ENCODE assay signal across 26 mouse cellular contexts in the genomic region with DNA sequence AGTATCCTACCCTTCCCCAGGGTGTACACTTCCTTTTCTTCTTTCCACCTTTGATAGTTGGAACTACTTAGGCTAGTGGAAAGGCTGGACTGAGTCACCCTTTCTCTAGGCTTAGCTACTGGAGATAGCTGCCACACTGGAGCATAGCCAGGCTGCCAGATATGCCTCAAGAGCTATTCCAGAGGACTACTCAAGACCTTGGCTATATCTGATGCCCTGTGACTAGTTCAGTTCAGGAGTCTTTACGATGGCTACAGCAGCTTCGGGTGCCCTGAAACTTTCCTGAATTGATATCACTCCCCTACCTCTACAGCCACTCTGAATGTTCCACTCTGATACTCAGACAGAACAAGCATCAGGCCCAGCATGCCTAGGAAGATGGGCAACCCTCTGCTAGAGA. TPM values are rescaled to one million over a fixed set of nuclear protein-coding genes. Genes with fewer than 3 reads are reported as not detected.
DNase-seq lines count a peak whose midpoint lies in the region; ATAC-seq and TF ChIP-seq lines count a peak whose summit lies in the region.
"Had no signal": no experiment of that assay in that cellular context is flagged by ENCODE, and none has a peak within 500 bp of the region (broad histone marks: within the 10 kb centered on the region; RNA-seq: fewer than 3 reads in every experiment).

No protein-coding gene starts in this region.

- no peak overlapping the region for H3K27ac ChIP-seq in liver, embryonic 14.5 days
- no peak overlapping the region for H3K27ac ChIP-seq in hindbrain, embryonic 11.5 days (ENCODE audit: low read depth, low read length)
- H3K27ac ChIP-seq: embryonic facial prominence, embryonic 13.5 days; forebrain, embryonic 12.5 days; hindbrain, embryonic 13.5 days; hindbrain, postnatal 0 days had no signal

- no peaks in the 10 kb centered on the region for H3K36me3 ChIP-seq in liver, embryonic 14.5 days (replicated peaks; ENCODE audit: control insufficient read depth, insufficient read depth, low read depth)
- H3K36me3 ChIP-seq in hindbrain, embryonic 11.5 days (ENCODE audit: control insufficient read depth, insufficient read depth, low read length): no peaks in the 10 kb centered on the region
- H3K36me3 ChIP-seq: embryonic facial prominence, embryonic 13.5 days; forebrain, embryonic 12.5 days; G1E; hindbrain, embryonic 13.5 days had no signal

- H3K9me3 ChIP-seq in liver, embryonic 14.5 days (ENCODE audit: control insufficient read depth, low read length): no peaks in the 10 kb centered on the region
- H3K9me3 ChIP-seq in hindbrain, embryonic 11.5 days (ENCODE audit: control insufficient read depth, low read length): no peaks in the 10 kb centered on the region
- H3K9me3 ChIP-seq: embryonic facial prominence, embryonic 13.5 days; forebrain, embryonic 12.5 days; G1E; hindbrain, embryonic 13.5 days had no signal

- H3K9ac ChIP-seq in liver, embryonic 14.5 days (replicated peaks): no peak overlapping the region
- no peak overlapping the region for H3K9ac ChIP-seq in hindbrain, embryonic 11.5 days (ENCODE audit: low read depth, low read length)
- H3K9ac ChIP-seq: embryonic facial prominence, embryonic 13.5 days; forebrain, embryonic 12.5 days; hindbrain, embryonic 13.5 days had no signal

- no peak for TF ChIP-seq EP300 in liver, embryonic 14.5 days (IDR thresholded peaks at IDR 0.05; ENCODE audit: low read depth)

- ATAC-seq in liver, embryonic 14.5 days (ENCODE audit: insufficient read depth): peak; percentile 9; the same call in 1 of the 2 replicates
- ATAC-seq in megakaryocyte-erythroid progenitor cell, adult 5-6 weeks (replicated peaks; ENCODE audit: low FRiP score, low TSS enrichment, poor library complexity, severe bottlenecking): peak; percentile 52
- no peak for ATAC-seq in hindbrain, embryonic 11.5 days (ENCODE audit: low FRiP score)
- ATAC-seq: CD4-positive, CD25-positive, alpha-beta regulatory T cell, adult 4 months; forebrain, embryonic 16.5 days; hindbrain, postnatal 0 days had no signal

- no peak overlapping the region for H3K4me2 ChIP-seq in liver, embryonic 14.5 days (ENCODE audit: low read depth)
- H3K4me2 ChIP-seq in hindbrain, embryonic 11.5 days (replicated peaks; ENCODE audit: low read depth, low read length): no peak overlapping the region
- H3K4me2 ChIP-seq: embryonic facial prominence, embryonic 13.5 days; forebrain, embryonic 12.5 days; hindbrain, embryonic 13.5 days had no signal

- no peak for TF ChIP-seq CTCF in liver, embryonic 14.5 days (IDR thresholded peaks at IDR 0.05; ENCODE audit: low read depth)

- DNase-seq in ovary, adult 18-20 months (ENCODE audit: low spot score): peak; percentile 31
- DNase-seq in ovary, postnatal 10 days (ENCODE audit: low spot score): no peak
- peak; percentile 8 for DNase-seq in MN1 (ENCODE audit: low spot score)
- DNase-seq in liver, embryonic 14.5 days (ENCODE audit: low read depth in 3 of 3, low spot score in 3 of 3): no peak
- DNase-seq in right cerebral cortex, postnatal 10 days (ENCODE audit: low spot score in 2 of 2): no peak
- DNase-seq in hindbrain, embryonic 11.5 days (ENCODE audit: low spot score): no peak
- no peak for DNase-seq in lung, postnatal 25 days (ENCODE audit: low spot score)
- DNase-seq: adrenal gland, postnatal 14 days; B cell, adult 2 months; cerebellum, adult 18-20 months; cerebellum, adult 9-11 months; cerebellum, postnatal 36 days; gastrocnemius, postnatal 14 days; heart, postnatal 10 days; heart, postnatal 4 days had no signal

- peaks cover 8 to 21% of the 10 kb centered on the region in 2 experiments for H3K4me1 ChIP-seq in liver, embryonic 14.5 days (replicated peaks; ENCODE audit: control insufficient read depth in 2 of 2, insufficient read depth in 2 of 2, low read length in 1 of 2)
- H3K4me1 ChIP-seq in hindbrain, embryonic 11.5 days (replicated peaks; ENCODE audit: control insufficient read depth, insufficient read depth, low read length): no peaks in the 10 kb centered on the region
- H3K4me1 ChIP-seq: embryonic facial prominence, embryonic 13.5 days; hindbrain, embryonic 13.5 days had no signal

- no peaks in the 10 kb centered on the region for H3K27me3 ChIP-seq in liver, embryonic 14.5 days (ENCODE audit: control insufficient read depth, insufficient read depth, low read length)
- H3K27me3 ChIP-seq in hindbrain, embryonic 11.5 days (ENCODE audit: control insufficient read depth, insufficient read depth, low read length): no peaks in the 10 kb centered on the region
- H3K27me3 ChIP-seq: embryonic facial prominence, embryonic 13.5 days; forebrain, embryonic 12.5 days had no signal

- 31% methylated on average over 2 of the region's 2 CpGs for WGBS in liver, embryonic 14.5 days (ENCODE audit: insufficient replicate concordance)
- 90% methylated on average over 2 of the region's 2 CpGs for WGBS in hindbrain, embryonic 11.5 days

- H3K4me3 ChIP-seq in liver, embryonic 14.5 days (ENCODE audit: insufficient read depth in 1 of 2, low read depth in 2 of 2, low read length in 2 of 2): no peak overlapping the region
- no peak overlapping the region for H3K4me3 ChIP-seq in hindbrain, embryonic 11.5 days (ENCODE audit: low read depth, low read length)
- H3K4me3 ChIP-seq: embryonic facial prominence, embryonic 13.5 days; forebrain, embryonic 12.5 days; hindbrain, embryonic 13.5 days had no signal

RNA-seq across cellular contexts. Expression of gene Wdr60, which starts 1.9 kb away (rescaled TPM):
- polyA plus RNA-seq in liver, embryonic 14.5 days (2012; rRNA removed): 1.9 and 2.2 TPM in 2 replicates
- 2.1 and 2.3 TPM in 2 replicates for polyA plus RNA-seq in liver, embryonic 14.5 days (2014; fragmentation: Nextera tagmentation; extraction: Ambion mirVana)
- 35.1 and 35.7 TPM in 2 replicates for total RNA-seq in megakaryocyte-erythroid progenitor cell, adult 5-6 weeks (2014; fragmentation: Nextera tagmentation)
- 33.8 and 38.9 TPM in 2 replicates for total RNA-seq in megakaryocyte-erythroid progenitor cell, adult 5-6 weeks (2017)
- 15.3 and 17.3 TPM in 2 replicates for polyA plus RNA-seq in hindbrain, embryonic 11.5 days (2014; fragmentation: Nextera tagmentation; extraction: Ambion mirVana)

RNA-seq across cellular contexts. Expression of gene Gm11027, which starts 10.4 kb away (rescaled TPM):
- polyA plus RNA-seq in liver, embryonic 14.5 days (2012; rRNA removed): not detected in 2 replicates
- polyA plus RNA-seq in liver, embryonic 14.5 days (2014; fragmentation: Nextera tagmentation; extraction: Ambion mirVana): not detected in 2 replicates
- not detected in 2 replicates for total RNA-seq in megakaryocyte-erythroid progenitor cell, adult 5-6 weeks (2014; fragmentation: Nextera tagmentation)
- not detected in 2 replicates for total RNA-seq in megakaryocyte-erythroid progenitor cell, adult 5-6 weeks (2017)
- polyA plus RNA-seq in hindbrain, embryonic 11.5 days (2014; fragmentation: Nextera tagmentation; extraction: Ambion mirVana): not detected in 2 replicates
- total RNA-seq: adrenal gland, postnatal 14 days; G1E; gastrocnemius, adult 18-20 months; gastrocnemius, postnatal 14 days; granulocyte monocyte progenitor cell, adult 5-6 weeks; heart, postnatal 10 days; heart, postnatal 4 days; hindbrain, postnatal 0 days had no signal
- polyA plus RNA-seq: CD4-positive, CD25-positive, alpha-beta regulatory T cell, adult 4 months; embryonic facial prominence, embryonic 13.5 days; forebrain, embryonic 12.5 days; forebrain, embryonic 16.5 days; G1E; heart, embryonic 14.5 days; hindbrain, embryonic 13.5 days; hindbrain, postnatal 0 days had no signal

RNA-seq across cellular contexts. Expression of gene Esyt2, which starts 16.2 kb away (rescaled TPM):
- 4.7 and 6.3 TPM in 2 replicates for polyA plus RNA-seq in liver, embryonic 14.5 days (2012; rRNA removed)
- 10.4 and 12.7 TPM in 2 replicates for polyA plus RNA-seq in liver, embryonic 14.5 days (2014; fragmentation: Nextera tagmentation; extraction: Ambion mirVana)
- 59.9 and 75.9 TPM in 2 replicates for total RNA-seq in megakaryocyte-erythroid progenitor cell, adult 5-6 weeks (2014; fragmentation: Nextera tagmentation)
- 63.8 and 90.7 TPM in 2 replicates for total RNA-seq in megakaryocyte-erythroid progenitor cell, adult 5-6 weeks (2017)
- 18.8 and 22.1 TPM in 2 replicates for polyA plus RNA-seq in hindbrain, embryonic 11.5 days (2014; fragmentation: Nextera tagmentation; extraction: Ambion mirVana)

Comparison
In these comparisons a context has a peak if more than half of its experiments do, and no peak if none do; other contexts are left out.
1. DNase-seq: peak in ovary, adult 18-20 months (single experiment) and MN1 (single experiment); none in ovary, postnatal 10 days (single experiment), liver, embryonic 14.5 days (0 of 3), right cerebral cortex, postnatal 10 days (0 of 2), hindbrain, embryonic 11.5 days (single experiment) and lung, postnatal 25 days (single experiment).